Mouse (Mus musculus): ENCODE measurements around the gene Spdye4a. TPM values are rescaled to one million over a fixed set of nuclear protein-coding genes. Genes with fewer than 3 reads are reported as not detected.
A peak's percentile ranks its signal among the peaks of the same experiment; 100 is the strongest.
"Not testable (repeated sequence)": the region's sequence is repeated elsewhere in the genome, so short reads cannot be mapped to it uniquely, and the experiment has no call there.

The Spdye4a gene
- polyA plus RNA-seq, 1 experiment, result not detected

GRCm38 (mm10) chr5:143192806-143193205, 33.9 kb downstream of the Spdye4a start:
- TF ChIP-seq POLR2A (IDR thresholded peaks at IDR 0.05; ENCODE audit: low read depth, low read length) (no peak), CTCF (IDR thresholded peaks at IDR 0.05; ENCODE audit: extremely low read depth, insufficient read length, insufficient replicate concordance, low read depth, low read length) (no peak)
- WGBS, result 85% methylated on average over 8 of the region's 8 CpGs

GRCm38 (mm10) chr5:143188014-143188413, 38.7 kb downstream of the Spdye4a start:
- not testable (repeated sequence) for H3K36me3 ChIP-seq (ENCODE audit: control insufficient read depth, insufficient read depth, low read length); H3K4me1 ChIP-seq (ENCODE audit: control insufficient read depth, insufficient read depth, insufficient read length, low read length); H3K27ac ChIP-seq (ENCODE audit: insufficient read depth, low read depth, low read length); H3K27me3 ChIP-seq (ENCODE audit: control insufficient read depth, insufficient read depth, low read length); H3K4me3 ChIP-seq (ENCODE audit: low read depth, low read length)
- 78% methylated on average over 1 of the region's 1 CpGs for WGBS

More at GRCm38 (mm10) chr5:143192806-143193205, 33.9 kb downstream of the Spdye4a start:
- H3K27me3 ChIP-seq (ENCODE audit: control insufficient read depth, insufficient read depth, low read length), result 0 out of 2 replicates have a peak, but pooled peaks cover 5% of the 10 kb centered on the region
- H3K27ac ChIP-seq (ENCODE audit: insufficient read depth, low read depth, low read length), result no peak overlapping the region
- H3K4me1 ChIP-seq (ENCODE audit: control insufficient read depth, insufficient read depth, insufficient read length, low read length), result no peaks in the 10 kb centered on the region
- no peaks in the 10 kb centered on the region for H3K36me3 ChIP-seq (ENCODE audit: control insufficient read depth, insufficient read depth, low read length)
- no peak overlapping the region for H3K4me3 ChIP-seq (ENCODE audit: low read depth, low read length)

GRCm38 (mm10) chr5:143180255-143181076, 46.2 kb downstream of the Spdye4a start, which contains the start of the genes Rbak and Spdye4b:
Rbak (minus strand) TSS chr5:143180775.
Spdye4b (plus strand) TSS chr5:143181017.
- Histone ChIP-seq H3K36me3 (ENCODE audit: control insufficient read depth, insufficient read depth, low read length) (peaks cover 22% of the 10 kb centered on the region), H3K4me3 (ENCODE audit: low read depth, low read length) (peak within 1 kb of the TSS; percentile 77)
- under 1% methylated on average over 58 of the region's 58 CpGs for WGBS

GRCm38 (mm10) chr5:143179179-143179578, 47.5 kb downstream of the Spdye4a start:
- peaks cover 2% of the 10 kb centered on the region; the same call in 1 of the 2 replicates for H3K4me1 ChIP-seq (ENCODE audit: control insufficient read depth, insufficient read depth, insufficient read length, low read length)
- H3K27me3 ChIP-seq (ENCODE audit: control insufficient read depth, insufficient read depth, low read length), result no peaks in the 10 kb centered on the region
- TF ChIP-seq POLR2A (IDR thresholded peaks at IDR 0.05; ENCODE audit: low read depth, low read length) (no peak), CTCF (IDR thresholded peaks at IDR 0.05; ENCODE audit: extremely low read depth, insufficient read length, insufficient replicate concordance, low read depth, low read length) (no peak)
- H3K36me3 ChIP-seq (ENCODE audit: control insufficient read depth, insufficient read depth, low read length), result peaks cover 35% of the 10 kb centered on the region
- H3K27ac ChIP-seq (ENCODE audit: insufficient read depth, low read depth, low read length), result no peak overlapping the region
- WGBS, result 21% methylated on average over 6 of the region's 6 CpGs
- no peak overlapping the region for H3K4me3 ChIP-seq (ENCODE audit: low read depth, low read length)

More at GRCm38 (mm10) chr5:143180255-143181076, 46.2 kb downstream of the Spdye4a start, which contains the start of the genes Rbak and Spdye4b:
- no peak for TF ChIP-seq CTCF (IDR thresholded peaks at IDR 0.05; ENCODE audit: extremely low read depth, insufficient read length, insufficient replicate concordance, low read depth, low read length)
- TF ChIP-seq POLR2A (IDR thresholded peaks at IDR 0.05; ENCODE audit: low read depth, low read length), result peak; percentile 69; the same call in 1 of the 2 replicates
- H3K27ac ChIP-seq (ENCODE audit: insufficient read depth, low read depth, low read length), result peak within 1 kb of the TSS; percentile 53; the same call in 1 of the 2 replicates
- H3K4me1 ChIP-seq (ENCODE audit: control insufficient read depth, insufficient read depth, insufficient read length, low read length), result peaks cover 2% of the 10 kb centered on the region; the same call in 1 of the 2 replicates
- H3K27me3 ChIP-seq (ENCODE audit: control insufficient read depth, insufficient read depth, low read length), result no peaks in the 10 kb centered on the region

- 94% methylated on average over 3 of the region's 3 CpGs for WGBS
- Histone ChIP-seq H3K4me1 (ENCODE audit: control insufficient read depth, insufficient read depth, insufficient read length, low read length) (peaks cover 2% of the 10 kb centered on the region; the same call in 1 of the 2 replicates), H3K4me3 (ENCODE audit: low read depth, low read length) (no peak overlapping the region), H3K27ac (ENCODE audit: insufficient read depth, low read depth, low read length) (no peak overlapping the region), H3K36me3 (ENCODE audit: control insufficient read depth, insufficient read depth, low read length) (peaks cover 49% of the 10 kb centered on the region), H3K27me3 (ENCODE audit: control insufficient read depth, insufficient read depth, low read length) (no peaks in the 10 kb centered on the region)
- TF ChIP-seq CTCF (IDR thresholded peaks at IDR 0.05; ENCODE audit: extremely low read depth, insufficient read length, insufficient replicate concordance, low read depth, low read length) (peak; percentile 23; the same call in 1 of the 2 replicates), POLR2A (IDR thresholded peaks at IDR 0.05; ENCODE audit: low read depth, low read length) (no peak)
These were observed 49.0 kb downstream of the Spdye4a start for GRCm38 (mm10) chr5:143177541-143178200.

- Histone ChIP-seq H3K4me1 (ENCODE audit: control insufficient read depth, insufficient read depth, insufficient read length, low read length) (peaks cover 2% of the 10 kb centered on the region; the same call in 1 of the 2 replicates), H3K27ac (ENCODE audit: insufficient read depth, low read depth, low read length) (no peak overlapping the region), H3K36me3 (ENCODE audit: control insufficient read depth, insufficient read depth, low read length) (peaks cover 56% of the 10 kb centered on the region), H3K4me3 (ENCODE audit: low read depth, low read length) (no peak overlapping the region), H3K27me3 (ENCODE audit: control insufficient read depth, insufficient read depth, low read length) (no peaks in the 10 kb centered on the region)
- 91% methylated on average over 4 of the region's 4 CpGs for WGBS
- no peak for TF ChIP-seq CTCF (IDR thresholded peaks at IDR 0.05; ENCODE audit: extremely low read depth, insufficient read length, insufficient replicate concordance, low read depth, low read length)
- TF ChIP-seq POLR2A (IDR thresholded peaks at IDR 0.05; ENCODE audit: low read depth, low read length), result no peak
These were observed 50.7 kb downstream of the Spdye4a start for GRCm38 (mm10) chr5:143175970-143176369.

Other genes with a start within 250 kb of the Spdye4a start
- 10.3 and 24.3 TPM in 2 replicates for gene Rnf216, start 113.9 kb downstream of the Spdye4a start, polyA plus RNA-seq (2012; rRNA removed)
- gene Olfr718-ps1, start 79.3 kb downstream of the Spdye4a start, polyA plus RNA-seq (2012; rRNA removed), result not detected in 2 replicates
- gene Rbak, start 46.1 kb downstream of the Spdye4a start, polyA plus RNA-seq (2012; rRNA removed), result 1.3 and 1.4 TPM in 2 replicates
- not detected in 2 replicates for gene Spdye4b, start 45.9 kb downstream of the Spdye4a start, polyA plus RNA-seq (2012; rRNA removed)
- 2.4 and 2.6 TPM in 2 replicates for gene Zfp12, start 8.3 kb upstream of the Spdye4a start, polyA plus RNA-seq (2012; rRNA removed)
- 3.5 and 5.6 TPM in 2 replicates for gene Zfp316, start 43.1 kb upstream of the Spdye4a start, polyA plus RNA-seq (2012; rRNA removed)
- 0.34 and 0.35 TPM in 2 replicates for gene Zfp853, start 66.7 kb upstream of the Spdye4a start, polyA plus RNA-seq (2012; rRNA removed)
- 19.8 and 28.2 TPM in 2 replicates for gene E130309D02Rik, start 88.5 kb upstream of the Spdye4a start, polyA plus RNA-seq (2012; rRNA removed)
- 24.4 and 44.6 TPM in 2 replicates for gene Zdhhc4, start 102.4 kb upstream of the Spdye4a start, polyA plus RNA-seq (2012; rRNA removed)
- gene Grid2ip, start 130.4 kb upstream of the Spdye4a start, polyA plus RNA-seq (2012; rRNA removed), result 0.09 and 0.22 TPM in 2 replicates
- gene Kdelr2, start 176.9 kb upstream of the Spdye4a start, polyA plus RNA-seq (2012; rRNA removed), result 163 and 240 TPM in 2 replicates
- 9.8 and 12.7 TPM in 2 replicates for gene Daglb, start 237.7 kb upstream of the Spdye4a start, polyA plus RNA-seq (2012; rRNA removed)